Mouse (Mus musculus) olfactory bulb, adult 2 months (tissue): ENCODE data around the gene Tigd3.

Source experiments
- CTCF ChIP-seq: fragments of 200-500 bp; IDR thresholded peaks from 2 replicates; pipeline ENCODE4 v1.5.1; 2012; ENCODE audit warnings: low read depth, mild to moderate bottlenecking, low read length, moderate library complexity; ENCODE audit not compliant: insufficient read depth
- POLR2A ChIP-seq: fragments of 200-500 bp; IDR thresholded peaks from 2 replicates; pipeline ENCODE4 v1.6.1; 2012; ENCODE audit warnings: mild to moderate bottlenecking, low read depth, low read length, moderate library complexity; ENCODE audit not compliant: insufficient read depth

GRCm38 (mm10) chr19:5921715-5922114 lies 27.8 kb upstream of the Tigd3 start:
- TF ChIP-seq POLR2A (no peak), CTCF (no peak)
